Mouse (Mus musculus): ENCODE measurements around the gene Olfr1145.

The Olfr1145 gene

GRCm38 (mm10) chr2:87809522-87809921 lies at the start of gene Olfr1145:
TSS of gene Olfr1145 (plus strand) at chr2:87809822.
- DNase-seq (ENCODE audit: low spot score in 2 of 2) = no peak

GRCm38 (mm10) chr2:87776143-87776542 lies 33.5 kb upstream of the Olfr1145 start:
- DNase-seq (ENCODE audit: low spot score in 2 of 2) = peak in 1 of 2 experiments; percentile 13

- no peak for DNase-seq (ENCODE audit: low spot score in 2 of 2)
Measured at GRCm38 (mm10) chr2:87779183-87779582, 30.4 kb upstream of the Olfr1145 start, which contains the start of gene Olfr152. TSS of gene Olfr152 (plus strand) at chr2:87779483.

GRCm38 (mm10) chr2:87800292-87800691 lies 9.3 kb upstream of the Olfr1145 start, which contains the start of gene Olfr1143:
TSS of gene Olfr1143 (plus strand) at chr2:87800592.
- no peak for DNase-seq (ENCODE audit: low spot score in 2 of 2)

GRCm38 (mm10) chr2:87830233-87830632 lies 20.6 kb downstream of the Olfr1145 start, which contains the start of gene Olfr1148:
TSS of gene Olfr1148 (plus strand) at chr2:87830533.
- no peak for DNase-seq (ENCODE audit: low spot score in 2 of 2)

- no peak for DNase-seq (ENCODE audit: low spot score in 2 of 2)
Measured at GRCm38 (mm10) chr2:87843693-87844092, 34.1 kb downstream of the Olfr1145 start, which contains the start of gene Olfr1150-ps1. TSS of gene Olfr1150-ps1 (plus strand) at chr2:87843993.

GRCm38 (mm10) chr2:87855562-87855961 lies 45.9 kb downstream of the Olfr1145 start, which contains the start of gene Olfr1151:
TSS of gene Olfr1151 (plus strand) at chr2:87855862.
- no peak for DNase-seq (ENCODE audit: low spot score in 2 of 2)

Measured in frontal cortex, postnatal 36 days (tissue).